24 mouse cellular contexts compared by ENCODE assay signal in the genomic region with DNA sequence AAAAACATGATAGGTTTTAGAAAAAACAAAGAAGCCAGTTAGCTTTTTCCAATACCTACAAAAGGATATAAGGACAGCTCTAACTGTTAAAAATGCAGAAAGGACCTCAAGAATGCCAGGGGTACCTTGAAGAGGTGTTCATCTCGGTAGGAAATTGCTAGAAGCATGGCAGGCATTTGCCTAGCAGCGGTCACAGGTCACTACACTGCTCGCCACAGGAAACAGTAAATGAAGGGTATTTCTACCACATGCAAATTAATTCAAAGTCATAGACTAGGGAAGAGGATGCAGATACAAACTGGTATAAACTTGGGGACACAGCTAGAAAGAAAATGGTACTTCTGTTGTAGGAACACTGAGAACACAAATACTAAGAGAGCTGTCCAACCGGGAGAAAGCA.
"Had no signal": no experiment of that assay in that cellular context is flagged by ENCODE, and none has a peak within 500 bp of the region (broad histone marks: within the 10 kb centered on the region; RNA-seq: fewer than 3 reads in every experiment).

No protein-coding gene starts in this region.

- ATAC-seq: hindbrain, postnatal 0 days; inflammation-experienced regulatory T-cells, adult 6 months; intestine, embryonic 15.5 days; intestine, postnatal 0 days; liver, embryonic 12.5 days had no signal

- H3K36me3 ChIP-seq: heart, embryonic 13.5 days; heart, embryonic 15.5 days; hindbrain, embryonic 13.5 days; hindbrain, embryonic 15.5 days; intestine, embryonic 15.5 days; limb, embryonic 13.5 days; limb, embryonic 15.5 days; liver, embryonic 12.5 days had no signal

- DNase-seq: gastrocnemius, adult 2 months; gastrocnemius, postnatal 10 days; gastrocnemius, postnatal 25 days; heart, adult 18-20 months; heart, postnatal 14 days; heart, postnatal 36 days; kidney, adult 18-20 months; kidney, adult 8-10 months; kidney, postnatal 10 days; kidney, postnatal 25 days; kidney, postnatal 4 days; layer of hippocampus, postnatal 36 days; left cerebral cortex, postnatal 4 days had no signal

- H3K27me3 ChIP-seq: heart, embryonic 13.5 days; heart, embryonic 15.5 days; hindbrain, embryonic 13.5 days; hindbrain, embryonic 15.5 days; intestine, embryonic 15.5 days; limb, embryonic 13.5 days; limb, embryonic 15.5 days; liver, embryonic 12.5 days had no signal
